Mouse (Mus musculus): ENCODE results near the gene Nol4l. TPM values are rescaled to one million over a fixed set of nuclear protein-coding genes. Genes with fewer than 3 reads are reported as not detected.

Nol4l gene
- total RNA-seq, 2 experiments from 2014 or later, result 111 to 122 TPM

- intact Hi-C loops (cut with DNase I), result no loop called here
- no peak for DNase-seq
Observed at GRCm38 (mm10) chr2:153543911-153544730, 14.3 kb upstream of the Nol4l start.

- no peak for DNase-seq
- intact Hi-C loops (cut with DNase I), result no loop called here
Observed at GRCm38 (mm10) chr2:153542936-153543668, 13.3 kb upstream of the Nol4l start.

DNA sequence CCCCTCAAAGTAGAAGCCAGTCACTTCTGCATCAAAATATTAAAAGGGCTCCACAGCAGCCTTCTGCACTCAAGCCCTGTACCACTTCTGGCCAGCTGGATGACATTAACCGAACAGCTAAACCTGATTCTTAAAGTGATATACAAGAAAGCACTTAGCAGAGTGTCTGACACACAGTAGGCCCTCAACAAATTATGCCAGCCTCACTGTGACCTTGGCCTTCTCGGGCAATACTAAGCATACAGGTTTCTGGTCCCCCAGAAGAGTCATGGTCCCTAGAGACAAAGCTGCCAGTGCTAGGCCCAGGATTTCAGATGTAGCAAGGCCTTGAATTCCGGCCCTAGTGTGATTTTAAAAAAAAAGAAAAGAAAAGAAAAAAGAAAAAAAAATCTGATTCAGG, 9.1 kb upstream of the Nol4l start:
- DNase-seq, result no peak
- intact Hi-C loops (cut with DNase I), result no loop called here

DNA sequence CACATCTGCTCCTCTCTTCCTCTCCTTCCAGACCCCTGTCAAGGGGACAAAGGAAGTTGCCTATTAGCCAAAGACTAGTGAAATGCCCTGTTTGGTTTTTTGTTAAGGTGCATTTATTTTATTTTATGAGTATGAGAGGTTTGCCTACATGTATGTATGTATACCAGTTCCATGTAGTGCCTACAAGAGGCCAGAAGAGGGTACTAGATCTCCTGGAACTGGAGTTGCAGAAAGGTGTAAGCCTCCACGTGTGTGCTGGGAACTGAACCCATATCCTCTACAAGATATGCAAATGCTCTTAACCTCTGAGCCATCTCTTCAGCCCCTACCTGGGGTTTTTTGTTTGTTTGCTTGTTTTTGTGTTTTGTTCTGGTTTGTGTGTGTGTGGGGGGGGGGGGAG, 4.2 kb upstream of the Nol4l start:
- no peak for DNase-seq

GRCm38 (mm10) chr2:153530948-153531347, 1.2 kb upstream of the Nol4l start:
- DNase-seq, result peak; percentile 38
- intact Hi-C loops (cut with DNase I), result no loop called here

More for the DNA sequence above, 4.2 kb upstream of the Nol4l start:
- intact Hi-C loops (cut with DNase I), result no loop called here

GRCm38 (mm10) chr2:153529365-153529781, 398 bp downstream of the Nol4l start:
- intact Hi-C loops (cut with DNase I), result no loop called here
- peak; percentile 64 for DNase-seq

GRCm38 (mm10) chr2:153528571-153529364, 1.0 kb downstream of the Nol4l start:
- DNase-seq, result peak; percentile 65
- intact Hi-C loops (cut with DNase I), result no loop called here

GRCm38 (mm10) chr2:153527580-153528531, 1.9 kb downstream of the Nol4l start:
- intact Hi-C loops (cut with DNase I), result no loop called here
- DNase-seq, result peak; percentile 66

GRCm38 (mm10) chr2:153526850-153527530, 2.8 kb downstream of the Nol4l start:
- DNase-seq, result no peak
- intact Hi-C loops (cut with DNase I), result no loop called here

- no peak for DNase-seq
- intact Hi-C loops (cut with DNase I), result no loop called here
Observed at GRCm38 (mm10) chr2:153525906-153526311, 3.9 kb downstream of the Nol4l start.

GRCm38 (mm10) chr2:153524727-153525126, 5.0 kb downstream of the Nol4l start:
- intact Hi-C loops (cut with DNase I), result no loop called here
- no peak for DNase-seq

- intact Hi-C loops (cut with DNase I), result no loop called here
- DNase-seq, result no peak
Observed at GRCm38 (mm10) chr2:153523656-153524055, 6.1 kb downstream of the Nol4l start.

DNA sequence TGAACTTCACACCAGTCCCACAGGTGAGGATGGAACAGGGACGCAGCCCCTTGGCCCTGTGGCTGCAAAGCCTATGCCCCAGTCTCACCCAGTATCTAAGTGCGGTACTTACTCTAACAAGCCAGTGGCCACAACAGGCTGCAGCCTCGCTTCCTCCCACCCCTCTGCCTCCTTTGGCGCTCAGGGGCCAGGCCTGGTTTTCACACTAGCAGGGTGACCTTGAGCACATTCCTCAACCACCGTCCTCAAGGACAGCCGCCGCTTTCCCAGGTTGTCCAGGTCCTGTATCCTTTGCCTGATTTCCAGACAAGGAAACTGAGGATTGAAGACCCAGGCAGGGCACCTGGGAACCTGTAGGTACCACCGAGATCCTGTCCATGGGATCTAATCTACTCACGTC, 6.6 kb downstream of the Nol4l start:
- intact Hi-C loops (cut with DNase I), result no loop called here
- DNase-seq, result no peak

DNA sequence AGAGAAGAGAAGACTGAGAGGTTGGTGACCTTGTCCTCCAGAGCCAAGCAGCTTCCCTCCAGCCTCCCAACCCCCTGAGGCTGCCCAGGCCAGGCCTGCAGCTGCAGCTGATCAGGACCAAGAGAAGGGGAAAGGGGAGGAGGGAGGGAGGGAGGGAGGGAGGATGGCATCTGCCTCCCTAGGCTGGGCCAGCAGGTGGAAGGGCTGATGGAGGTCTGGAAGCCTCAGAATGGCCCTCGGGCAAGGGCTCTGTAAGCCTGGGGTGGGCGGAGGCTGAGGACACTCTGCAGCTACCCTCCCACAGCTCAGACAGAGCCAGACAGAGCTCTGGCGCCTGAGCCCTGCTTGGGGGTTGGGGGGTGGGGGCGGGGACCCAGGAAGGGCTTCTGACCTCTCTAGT, 7.5 kb downstream of the Nol4l start:
- intact Hi-C loops (cut with DNase I), result no loop called here
- peak; percentile 64 for DNase-seq

GRCm38 (mm10) chr2:153520057-153520456, 9.7 kb downstream of the Nol4l start:
- DNase-seq, result no peak
- intact Hi-C loops (cut with DNase I), result no loop called here

DNA sequence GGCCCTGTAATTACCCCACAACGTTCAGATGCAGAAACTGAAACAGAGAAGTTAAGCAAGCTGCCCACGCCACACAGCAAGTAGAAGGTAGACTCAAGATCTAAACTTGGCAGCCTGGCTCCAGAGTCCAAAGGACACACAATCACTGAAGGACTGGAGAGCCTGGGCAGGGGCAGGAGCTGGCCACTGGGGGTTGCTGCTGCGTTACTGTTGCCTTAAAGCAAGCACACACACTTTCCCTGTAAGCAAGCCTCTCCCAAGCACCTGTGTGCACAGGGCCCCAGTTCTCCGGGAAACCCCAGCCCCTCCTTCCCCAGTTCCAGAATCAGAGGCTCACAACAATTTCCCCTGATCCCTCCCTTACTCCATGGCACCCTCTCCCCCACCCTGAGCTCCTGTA, 12.8 kb downstream of the Nol4l start:
- intact Hi-C loops (cut with DNase I), result no loop called here
- no peak for DNase-seq

DNA sequence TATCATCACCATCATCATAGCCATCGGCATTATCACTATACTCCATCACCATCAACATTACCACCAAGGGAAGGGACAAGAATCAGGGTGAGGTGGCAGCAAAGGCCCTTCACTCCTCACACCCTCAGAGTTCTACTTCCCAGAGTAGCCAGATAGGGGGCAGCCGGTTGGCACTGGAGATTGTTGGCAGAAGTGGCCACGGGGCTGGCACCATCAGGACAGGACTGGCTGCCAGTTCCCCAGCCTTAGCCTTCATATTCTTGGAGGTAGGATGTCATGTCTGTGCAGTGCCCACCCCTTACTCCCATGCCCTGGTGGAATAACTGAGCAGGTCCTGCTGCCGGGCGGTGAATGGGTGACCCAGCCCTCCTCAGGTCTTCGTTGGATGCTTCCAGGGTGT, 14.2 kb downstream of the Nol4l start:
- intact Hi-C loops (cut with DNase I), result no loop called here
- DNase-seq, result peak; percentile 75

DNA sequence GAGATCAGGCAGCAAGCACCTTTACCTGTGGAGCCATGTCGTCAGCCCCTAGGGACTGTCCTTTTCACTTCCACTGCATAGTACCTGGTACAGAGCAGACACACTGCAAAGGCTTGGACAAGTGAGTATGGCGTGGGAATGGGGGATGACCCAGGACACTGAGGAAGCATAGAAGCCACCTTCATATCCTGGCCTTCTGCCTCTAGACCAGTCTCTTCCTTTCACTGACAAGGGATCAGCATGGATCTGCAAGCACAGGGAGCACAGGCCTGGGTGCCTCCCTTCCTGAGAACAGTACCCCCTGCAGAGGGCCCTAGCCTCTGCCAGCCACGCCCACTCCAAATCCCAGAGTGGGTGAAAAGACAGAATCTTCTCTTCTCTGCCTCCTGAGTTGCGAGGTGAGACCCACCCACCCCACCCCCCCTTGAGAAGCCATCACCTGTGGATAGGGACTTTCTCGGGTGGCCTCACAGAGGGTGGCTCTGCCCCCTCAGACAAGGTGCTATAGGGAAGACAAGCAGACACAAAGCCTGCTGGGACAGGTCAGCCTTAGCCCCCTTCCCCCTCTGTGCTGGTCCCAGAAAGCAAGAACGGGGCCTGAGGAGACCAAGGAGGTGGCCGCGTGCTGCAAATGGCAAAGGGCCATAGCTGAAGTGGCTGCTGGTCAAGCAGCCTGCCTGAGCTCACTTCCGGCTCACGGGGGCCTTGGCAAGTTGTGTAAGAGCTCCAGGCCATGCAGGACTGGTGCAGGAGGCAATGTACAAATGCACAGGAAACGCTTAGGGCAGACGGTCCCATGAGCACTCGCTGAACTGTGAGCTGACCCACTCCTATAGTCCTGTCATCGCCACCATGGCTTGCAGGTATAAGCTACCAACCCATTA, 15.0 kb downstream of the Nol4l start:
- DNase-seq, result peak; percentile 51
- intact Hi-C loops (cut with DNase I), result no loop called here

DNA sequence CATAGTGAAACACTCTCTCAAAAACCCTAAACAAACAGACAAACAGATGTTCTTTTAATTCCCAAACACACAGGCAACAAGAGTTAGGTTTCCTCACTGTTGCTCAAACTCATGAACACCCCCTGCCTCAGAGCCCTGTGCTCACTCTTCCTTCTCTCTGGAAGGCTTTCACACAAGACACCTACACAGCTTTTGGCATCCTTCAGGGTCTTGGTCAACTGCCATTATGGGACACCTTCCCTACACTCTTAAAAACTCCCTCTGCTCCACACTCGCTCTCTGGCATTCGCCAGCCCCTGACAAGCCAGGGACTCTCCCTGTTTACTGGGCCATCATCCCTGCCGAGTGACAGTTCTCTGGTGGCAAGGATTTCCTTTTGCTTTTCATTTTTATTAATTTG, 15.8 kb downstream of the Nol4l start:
- intact Hi-C loops (cut with DNase I), result no loop called here
- DNase-seq, result no peak

Data from left cerebral cortex, postnatal 4 days (tissue).